Mouse (Mus musculus): ENCODE data around the gene Xbp1. TPM values are rescaled to one million over a fixed set of nuclear protein-coding genes. Genes with fewer than 3 reads are reported as not detected.
"Not testable (repeated sequence)": the region's sequence is repeated elsewhere in the genome, so short reads cannot be mapped to it uniquely, and the experiment has no call there.

Xbp1 gene
- 98.8 and 100 TPM in 2 replicates for total RNA-seq (2017)

GRCm38 (mm10) chr11:5520412-5521265, at the start of gene Xbp1:
Gene Xbp1, plus strand, starts transcription at chr11:5520659.
- peak; percentile 95 to 96 for ATAC-seq (replicated peaks in 1 of 2; ENCODE audit: insufficient read depth in 1 of 2, low FRiP score in 2 of 2, low TSS enrichment in 1 of 2, low read depth in 1 of 2, poor library complexity in 2 of 2, severe bottlenecking in 2 of 2)

GRCm38 (mm10) chr11:5474130-5474529, 46.3 kb upstream of the Xbp1 start:
- ATAC-seq (replicated peaks in 1 of 2; ENCODE audit: insufficient read depth in 1 of 2, low FRiP score in 2 of 2, low TSS enrichment in 1 of 2, low read depth in 1 of 2, poor library complexity in 2 of 2, severe bottlenecking in 2 of 2): peak; percentile 73 to 80

- not testable (repeated sequence) for ATAC-seq (replicated peaks in 1 of 2; ENCODE audit: insufficient read depth in 1 of 2, low FRiP score in 2 of 2, low TSS enrichment in 1 of 2, low read depth in 1 of 2, poor library complexity in 2 of 2, severe bottlenecking in 2 of 2)
Observed at GRCm38 (mm10) chr11:5475556-5476118, 44.8 kb upstream of the Xbp1 start.

- ATAC-seq (replicated peaks in 1 of 2; ENCODE audit: insufficient read depth in 1 of 2, low FRiP score in 2 of 2, low TSS enrichment in 1 of 2, low read depth in 1 of 2, poor library complexity in 2 of 2, severe bottlenecking in 2 of 2): no peak
Observed at GRCm38 (mm10) chr11:5476806-5477205, 43.7 kb upstream of the Xbp1 start.

- no peak for ATAC-seq (replicated peaks in 1 of 2; ENCODE audit: insufficient read depth in 1 of 2, low FRiP score in 2 of 2, low TSS enrichment in 1 of 2, low read depth in 1 of 2, poor library complexity in 2 of 2, severe bottlenecking in 2 of 2)
Observed at GRCm38 (mm10) chr11:5478193-5478592, 42.3 kb upstream of the Xbp1 start.

GRCm38 (mm10) chr11:5478831-5479230, 41.6 kb upstream of the Xbp1 start:
- ATAC-seq (replicated peaks in 1 of 2; ENCODE audit: insufficient read depth in 1 of 2, low FRiP score in 2 of 2, low TSS enrichment in 1 of 2, low read depth in 1 of 2, poor library complexity in 2 of 2, severe bottlenecking in 2 of 2): no peak

- no peak for ATAC-seq (replicated peaks in 1 of 2; ENCODE audit: insufficient read depth in 1 of 2, low FRiP score in 2 of 2, low TSS enrichment in 1 of 2, low read depth in 1 of 2, poor library complexity in 2 of 2, severe bottlenecking in 2 of 2)
Observed at GRCm38 (mm10) chr11:5482581-5482980, 37.9 kb upstream of the Xbp1 start.

GRCm38 (mm10) chr11:5485193-5486011, 35.1 kb upstream of the Xbp1 start:
- ATAC-seq (replicated peaks in 1 of 2; ENCODE audit: insufficient read depth in 1 of 2, low FRiP score in 2 of 2, low TSS enrichment in 1 of 2, low read depth in 1 of 2, poor library complexity in 2 of 2, severe bottlenecking in 2 of 2): peak; percentile 97 to 99

GRCm38 (mm10) chr11:5489433-5489832, 31.0 kb upstream of the Xbp1 start:
- ATAC-seq (replicated peaks in 1 of 2; ENCODE audit: insufficient read depth in 1 of 2, low FRiP score in 2 of 2, low TSS enrichment in 1 of 2, low read depth in 1 of 2, poor library complexity in 2 of 2, severe bottlenecking in 2 of 2): not testable (repeated sequence)

- ATAC-seq (replicated peaks in 1 of 2; ENCODE audit: insufficient read depth in 1 of 2, low FRiP score in 2 of 2, low TSS enrichment in 1 of 2, low read depth in 1 of 2, poor library complexity in 2 of 2, severe bottlenecking in 2 of 2): no peak; a peak in 1 of 4 replicates
Observed at GRCm38 (mm10) chr11:5490989-5491656, 29.3 kb upstream of the Xbp1 start.

- no peak for ATAC-seq (replicated peaks in 1 of 2; ENCODE audit: insufficient read depth in 1 of 2, low FRiP score in 2 of 2, low TSS enrichment in 1 of 2, low read depth in 1 of 2, poor library complexity in 2 of 2, severe bottlenecking in 2 of 2)
Observed at GRCm38 (mm10) chr11:5491912-5492311, 28.5 kb upstream of the Xbp1 start.

- ATAC-seq (replicated peaks in 1 of 2; ENCODE audit: insufficient read depth in 1 of 2, low FRiP score in 2 of 2, low TSS enrichment in 1 of 2, low read depth in 1 of 2, poor library complexity in 2 of 2, severe bottlenecking in 2 of 2): no peak
Observed at GRCm38 (mm10) chr11:5493869-5494268, 26.6 kb upstream of the Xbp1 start.

GRCm38 (mm10) chr11:5495286-5495832, 25.1 kb upstream of the Xbp1 start:
- ATAC-seq (replicated peaks in 1 of 2; ENCODE audit: insufficient read depth in 1 of 2, low FRiP score in 2 of 2, low TSS enrichment in 1 of 2, low read depth in 1 of 2, poor library complexity in 2 of 2, severe bottlenecking in 2 of 2): no peak

- ATAC-seq (replicated peaks in 1 of 2; ENCODE audit: insufficient read depth in 1 of 2, low FRiP score in 2 of 2, low TSS enrichment in 1 of 2, low read depth in 1 of 2, poor library complexity in 2 of 2, severe bottlenecking in 2 of 2): no peak
Observed at GRCm38 (mm10) chr11:5495906-5496305, 24.6 kb upstream of the Xbp1 start.

GRCm38 (mm10) chr11:5496559-5497248, 23.8 kb upstream of the Xbp1 start:
- no peak for ATAC-seq (replicated peaks in 1 of 2; ENCODE audit: insufficient read depth in 1 of 2, low FRiP score in 2 of 2, low TSS enrichment in 1 of 2, low read depth in 1 of 2, poor library complexity in 2 of 2, severe bottlenecking in 2 of 2)

GRCm38 (mm10) chr11:5498422-5498821, 22.0 kb upstream of the Xbp1 start:
- no peak for ATAC-seq (replicated peaks in 1 of 2; ENCODE audit: insufficient read depth in 1 of 2, low FRiP score in 2 of 2, low TSS enrichment in 1 of 2, low read depth in 1 of 2, poor library complexity in 2 of 2, severe bottlenecking in 2 of 2)

Data from hematopoietic stem cell, adult 5-6 weeks (primary cell).